Mouse (Mus musculus): ENCODE measurements around the gene Uxs1.

DNA sequence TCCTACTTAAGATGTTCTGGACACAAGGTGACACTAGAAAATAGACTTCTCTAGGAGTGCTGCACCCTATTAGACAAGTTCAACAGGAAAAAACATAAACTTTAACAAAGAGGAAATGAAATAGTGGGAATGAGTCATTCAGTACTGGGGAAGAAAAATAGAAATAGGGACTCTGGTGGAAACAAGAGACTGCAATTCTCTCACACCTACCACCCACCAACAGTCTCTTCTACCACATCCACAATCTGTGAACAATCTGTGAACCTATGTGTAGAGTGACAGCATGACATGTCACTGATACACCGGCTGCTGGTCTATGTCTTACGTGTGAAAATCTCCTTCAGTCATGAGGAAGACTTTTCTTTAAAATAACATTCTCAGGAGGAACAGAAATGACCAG, 15.8 kb upstream of the Uxs1 start:
- TF ChIP-seq CTCF (IDR thresholded peaks at IDR 0.05; ENCODE audit: insufficient read depth, low read depth, low read length): no peak
- no peak for TF ChIP-seq POLR2A (IDR thresholded peaks at IDR 0.05; ENCODE audit: insufficient read depth, low read depth, low read length)

All from olfactory bulb, adult 2 months (tissue).